Mouse (Mus musculus) kidney, embryonic 16.5 days (tissue): ENCODE measurements around the gene Myt1l. TPM values are rescaled to one million over a fixed set of nuclear protein-coding genes. Genes with fewer than 3 reads are reported as not detected.

ENCODE experiments used
- ATAC-seq: fragments of 200-750 bp; cut with Nextera tagmentation; 2 replicates; pipeline ENCODE4 v1.8.0; 2017; ENCODE audit warnings: moderate TSS enrichment; ENCODE audit not compliant: low FRiP score, low TSS enrichment
- H3K27ac ChIP-seq: fragments of 300-500 bp; sonication (generic); 2 replicates; pipeline ENCODE4 v1.5.1; 2014; ENCODE audit warnings: low read length
- H3K27me3 ChIP-seq: fragments of 300-500 bp; sonication (generic); 2 replicates; pipeline ENCODE4 v1.6.1; 2014; ENCODE audit warnings: low read length, control low read depth, mixed read lengths; ENCODE audit not compliant: insufficient read depth
- H3K36me3 ChIP-seq: fragments of 300-500 bp; sonication (generic); 2 replicates; pipeline ENCODE4 v1.6.1; 2014; ENCODE audit warnings: low read length, control low read depth, mixed read lengths; ENCODE audit not compliant: insufficient read depth
- H3K4me1 ChIP-seq: fragments of 300-500 bp; sonication (generic); 2 replicates; pipeline ENCODE4 v1.6.1; 2014; ENCODE audit warnings: low read length, control low read depth, mixed read lengths; ENCODE audit not compliant: insufficient read depth
- H3K4me2 ChIP-seq: fragments of 300-500 bp; sonication (generic); replicated peaks from 2 replicates; pipeline ENCODE4 v1.6.1; 2014; ENCODE audit warnings: low read depth, low read length
- H3K4me3 ChIP-seq: fragments of 300-500 bp; sonication (generic); 2 replicates; pipeline ENCODE4 v1.5.1; 2014; ENCODE audit warnings: mild to moderate bottlenecking, low read length
- H3K9ac ChIP-seq: fragments of 300-500 bp; sonication (generic); replicated peaks from 2 replicates; pipeline ENCODE4 v1.6.1; 2014; ENCODE audit warnings: low read length
- H3K9me3 ChIP-seq: fragments of 300-500 bp; sonication (generic); 2 replicates; pipeline ENCODE4 v1.6.1; 2016; ENCODE audit warnings: low read length, control low read depth
- WGBS: fragments of 180-500 bp; shearing (Covaris S2); extraction: QIAGEN DNeasy Blood & Tissue Kit; methylation state at CpG from one replicate; pipeline ENCODE4 v1.1.7; 2014; 5-methylcytosine and 5-hydroxymethylcytosine counted together
- polyA plus RNA-seq: library from polyadenylated mRNA; unstranded; fragments of >200 nt; fragmentation: Nextera tagmentation; extraction: Ambion mirVana; gene quantifications from 2 replicates; pipeline ENCODE4 v1.2.1, GENCODE M21; 2015

Gene Myt1l
- polyA plus RNA-seq, 1 experiment from 2014 or later = 0.41 TPM

DNA sequence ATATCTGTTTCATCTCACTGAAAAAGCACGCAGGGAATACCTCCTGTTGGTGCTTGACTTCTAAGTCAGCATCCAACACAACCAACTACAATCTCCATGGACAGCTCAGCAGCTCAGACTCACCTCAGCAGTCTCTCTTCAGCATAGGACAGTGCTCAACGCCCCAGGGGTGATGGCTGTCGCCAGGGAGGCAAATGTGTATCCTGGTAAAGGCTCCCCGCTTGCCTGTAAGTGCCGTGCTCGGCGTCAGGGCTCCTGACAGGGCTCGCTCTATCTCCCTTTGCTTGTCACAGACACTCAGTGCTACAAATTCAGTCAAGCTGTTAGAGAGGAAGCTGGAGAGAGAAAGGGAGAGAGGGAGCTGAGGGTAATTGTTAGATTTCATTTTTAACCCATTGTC lies 158.1 kb downstream of the Myt1l start:
- no peak overlapping the region for H3K27ac ChIP-seq
- H3K4me3 ChIP-seq = no peak overlapping the region
- WGBS = 72% methylated on average over 8 of the region's 8 CpGs

DNA sequence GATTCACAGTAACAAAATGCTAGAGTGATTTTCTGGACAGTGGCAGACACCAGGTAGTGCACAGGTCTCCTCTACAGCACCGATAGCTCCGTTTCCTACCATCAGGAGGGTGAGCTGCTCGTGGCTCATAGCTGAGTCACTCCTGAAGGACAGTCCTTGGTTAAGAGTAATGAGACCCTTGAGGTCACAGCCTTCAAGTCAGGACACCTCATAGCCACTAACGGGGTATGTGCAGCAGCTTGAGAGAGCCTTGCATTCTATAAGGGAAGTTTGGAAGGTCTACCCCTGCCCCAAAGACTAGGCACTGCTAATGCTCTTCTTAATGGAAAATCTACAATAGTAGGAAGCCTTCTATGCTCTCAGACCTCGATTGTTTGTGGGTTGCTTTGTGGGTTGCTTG lies 163.4 kb downstream of the Myt1l start:
- H3K9ac ChIP-seq = no peak overlapping the region

More for the DNA sequence above, 158.1 kb downstream of the Myt1l start:
- Histone ChIP-seq H3K27me3 (no peaks in the 10 kb centered on the region), H3K4me2 (no peak overlapping the region), H3K9ac (no peak overlapping the region), H3K36me3 (no peaks in the 10 kb centered on the region), H3K4me1 (no peaks in the 10 kb centered on the region), H3K9me3 (no peaks in the 10 kb centered on the region)
- no peak for ATAC-seq

DNA sequence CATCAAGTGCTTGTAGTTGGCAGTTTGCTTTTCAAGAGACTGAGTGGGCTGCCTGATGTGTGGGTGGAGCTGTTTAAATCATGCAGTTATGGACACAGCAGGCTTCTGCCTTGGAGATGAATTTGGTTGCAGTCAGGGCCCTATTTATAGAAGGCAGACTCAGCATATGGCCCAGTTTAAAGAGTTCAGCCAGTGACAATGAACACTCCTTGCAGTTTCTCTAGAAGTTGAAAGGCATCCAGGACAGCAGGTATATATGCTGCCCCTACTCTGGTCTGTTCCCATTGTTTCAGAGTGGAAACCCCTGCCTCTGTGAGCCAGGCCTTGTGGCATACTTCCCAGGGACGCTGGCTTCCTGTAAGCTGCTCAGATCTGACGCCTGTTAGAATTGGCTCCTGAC lies 167.0 kb downstream of the Myt1l start:
- ATAC-seq = no peak
- H3K27me3 ChIP-seq = no peaks in the 10 kb centered on the region
- H3K4me2 ChIP-seq = no peak overlapping the region
- H3K4me3 ChIP-seq = no peak overlapping the region
- no peaks in the 10 kb centered on the region for H3K36me3 ChIP-seq
- H3K9me3 ChIP-seq = no peaks in the 10 kb centered on the region
- no peaks in the 10 kb centered on the region for H3K4me1 ChIP-seq
- WGBS = 49% methylated on average over 2 of the region's 2 CpGs
- no peak overlapping the region for H3K27ac ChIP-seq
- H3K9ac ChIP-seq = no peak overlapping the region

More for the DNA sequence above, 163.4 kb downstream of the Myt1l start:
- Histone ChIP-seq H3K4me2 (no peak overlapping the region), H3K27ac (no peak overlapping the region), H3K36me3 (no peaks in the 10 kb centered on the region), H3K4me1 (no peaks in the 10 kb centered on the region), H3K4me3 (no peak overlapping the region), H3K9me3 (no peaks in the 10 kb centered on the region), H3K27me3 (no peaks in the 10 kb centered on the region)
- 75% methylated on average over 5 of the region's 5 CpGs for WGBS
- ATAC-seq = no peak

DNA sequence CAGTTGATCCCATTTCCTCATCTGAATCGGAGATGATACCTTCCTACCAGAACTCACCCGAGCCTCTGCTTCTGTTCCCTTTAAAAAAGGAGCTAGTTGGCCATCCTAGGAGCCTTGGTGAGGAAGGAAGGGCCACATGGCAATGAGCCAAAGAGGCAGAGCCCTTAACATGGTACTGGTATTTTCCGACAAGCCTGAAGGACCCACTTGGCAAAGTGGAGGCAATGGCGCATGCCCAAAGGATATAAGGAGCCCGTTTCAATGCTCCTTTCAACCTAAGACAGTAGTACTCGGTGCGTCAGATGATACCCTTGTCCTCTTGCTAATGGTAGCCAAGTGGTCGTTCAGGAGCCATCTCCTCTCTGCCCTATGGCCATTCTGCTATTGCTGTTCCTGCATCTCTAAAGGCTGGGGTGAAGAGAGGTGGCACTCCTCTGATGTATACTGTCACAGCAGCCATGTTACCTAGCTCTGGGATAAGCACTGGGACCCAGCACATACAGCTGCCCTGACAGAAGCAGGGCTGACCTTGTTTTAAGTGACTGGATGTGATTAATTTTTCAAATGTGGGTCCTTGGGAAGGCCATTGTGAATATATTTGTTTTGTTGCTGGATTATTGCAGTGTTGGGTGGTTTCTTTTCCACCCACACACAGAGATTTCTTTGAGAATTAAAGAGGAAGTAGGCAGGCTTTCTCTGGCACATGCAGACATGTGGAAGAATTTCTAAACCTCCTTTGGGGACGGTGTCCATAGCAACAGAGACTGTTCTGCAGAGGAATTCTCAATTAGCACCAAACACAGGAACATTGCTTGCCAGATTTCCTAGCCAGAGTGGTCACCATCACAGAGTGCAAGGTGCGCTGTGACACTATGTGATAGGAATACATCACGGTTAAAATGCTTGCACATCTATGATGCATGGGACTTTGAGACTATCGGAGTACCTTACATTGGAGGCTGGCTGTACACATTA lies 169.6 kb downstream of the Myt1l start:
- Histone ChIP-seq H3K9me3 (no peaks in the 10 kb centered on the region), H3K9ac (no peak overlapping the region), H3K4me2 (no peak overlapping the region), H3K27ac (no peak overlapping the region), H3K27me3 (no peaks in the 10 kb centered on the region), H3K4me1 (peaks cover 7% of the 10 kb centered on the region; the same call in 1 of the 2 replicates), H3K36me3 (no peaks in the 10 kb centered on the region), H3K4me3 (no peak overlapping the region)
- 75% methylated on average over 12 of the region's 12 CpGs for WGBS
- ATAC-seq = no peak

DNA sequence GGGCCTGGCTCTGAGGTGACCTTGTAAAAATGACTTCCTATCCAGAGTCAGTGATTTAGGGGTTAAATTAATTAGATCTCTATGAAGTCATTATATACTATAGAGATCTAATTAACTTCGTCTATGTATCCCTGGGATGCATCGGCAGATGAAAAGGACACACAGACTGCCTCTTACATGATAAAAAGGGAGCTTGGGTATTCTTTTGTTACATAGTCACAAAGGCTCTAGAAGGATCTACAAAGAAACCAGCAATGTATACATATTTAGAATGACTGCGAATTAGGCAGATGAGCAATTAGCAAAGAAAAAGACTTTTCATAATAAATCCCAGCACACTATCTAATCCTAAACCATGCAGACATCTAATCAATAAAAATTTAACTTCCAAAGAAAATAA lies 170.4 kb downstream of the Myt1l start:
- 77% methylated on average over 3 of the region's 3 CpGs for WGBS
- no peak overlapping the region for H3K9ac ChIP-seq
- H3K4me3 ChIP-seq = no peak overlapping the region
- no peak overlapping the region for H3K27ac ChIP-seq
- no peaks in the 10 kb centered on the region for H3K9me3 ChIP-seq
- no peaks in the 10 kb centered on the region for H3K27me3 ChIP-seq
- H3K4me1 ChIP-seq = peaks cover 7% of the 10 kb centered on the region; the same call in 1 of the 2 replicates
- ATAC-seq = no peak
- no peak overlapping the region for H3K4me2 ChIP-seq
- H3K36me3 ChIP-seq = no peaks in the 10 kb centered on the region

DNA sequence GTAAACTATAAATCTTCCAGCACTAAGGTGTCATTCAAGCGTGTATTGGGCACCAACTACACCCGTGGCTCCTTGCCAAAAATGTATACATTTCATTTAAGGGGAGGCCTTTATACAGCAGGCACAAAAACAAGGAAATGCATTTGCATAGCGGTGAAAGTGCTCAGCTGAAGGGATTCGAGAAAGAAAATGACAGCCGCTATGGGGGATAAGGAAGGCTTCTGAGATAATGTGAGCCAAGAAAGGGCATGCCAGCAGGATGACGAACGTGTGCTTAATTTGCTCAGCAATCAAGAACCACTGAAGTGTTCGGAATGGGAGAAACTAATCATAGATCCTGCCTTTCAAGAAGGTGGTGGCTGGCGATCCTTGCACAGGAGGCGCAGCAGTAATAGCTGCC lies 170.8 kb downstream of the Myt1l start:
- H3K9me3 ChIP-seq = no peaks in the 10 kb centered on the region
- WGBS = 32% methylated on average over 10 of the region's 10 CpGs
- H3K27me3 ChIP-seq = no peaks in the 10 kb centered on the region
- no peak overlapping the region for H3K27ac ChIP-seq
- no peak for ATAC-seq
- H3K4me2 ChIP-seq = no peak overlapping the region
- no peak overlapping the region for H3K9ac ChIP-seq
- H3K36me3 ChIP-seq = no peaks in the 10 kb centered on the region
- peaks cover 7% of the 10 kb centered on the region; the same call in 1 of the 2 replicates for H3K4me1 ChIP-seq
- no peak overlapping the region for H3K4me3 ChIP-seq

DNA sequence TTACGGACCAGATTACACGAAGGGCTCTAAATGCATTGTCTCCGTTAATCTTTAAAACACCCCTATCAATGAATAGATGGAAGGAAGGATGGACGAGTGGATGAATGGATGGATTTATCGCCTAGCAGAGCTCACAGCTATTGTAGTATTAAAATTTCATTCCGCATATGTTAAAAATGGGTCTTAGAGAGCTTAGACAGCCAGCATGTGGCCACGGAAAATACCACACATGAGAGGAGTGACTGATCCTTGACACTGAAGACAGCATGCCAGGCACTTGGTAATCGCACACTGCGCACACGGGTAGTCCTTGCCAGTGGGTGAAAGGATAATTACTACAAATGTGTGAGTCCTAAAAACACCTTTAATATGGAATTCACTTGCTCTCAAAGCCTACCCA lies 171.2 kb downstream of the Myt1l start:
- no peak for ATAC-seq
- no peak overlapping the region for H3K4me3 ChIP-seq
- no peak overlapping the region for H3K4me2 ChIP-seq
- no peak overlapping the region for H3K9ac ChIP-seq
- no peaks in the 10 kb centered on the region for H3K9me3 ChIP-seq
- peaks cover 7% of the 10 kb centered on the region; the same call in 1 of the 2 replicates for H3K4me1 ChIP-seq
- H3K27me3 ChIP-seq = no peaks in the 10 kb centered on the region
- H3K36me3 ChIP-seq = no peaks in the 10 kb centered on the region
- 66% methylated on average over 10 of the region's 10 CpGs for WGBS
- no peak overlapping the region for H3K27ac ChIP-seq

DNA sequence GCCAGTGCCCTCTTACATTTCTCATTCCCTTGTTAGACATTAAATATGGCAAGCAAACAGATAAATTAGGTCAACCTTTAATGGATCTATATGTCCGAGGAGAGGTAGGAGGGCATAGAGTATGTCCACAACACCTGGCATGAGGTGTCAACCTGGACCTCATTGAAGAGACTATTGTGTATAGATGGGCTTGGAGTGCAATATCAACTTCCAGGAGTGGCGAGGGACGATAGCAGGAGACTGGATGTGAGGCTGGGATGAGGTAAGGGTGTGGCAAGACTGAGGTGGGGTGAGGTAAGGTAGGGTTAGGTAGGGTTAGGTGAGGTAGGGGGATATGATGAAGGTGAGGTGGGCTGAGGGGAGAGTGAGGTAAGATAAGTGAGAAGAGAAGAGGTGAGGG lies 171.8 kb downstream of the Myt1l start:
- WGBS = 90% methylated on average over 3 of the region's 3 CpGs

DNA sequence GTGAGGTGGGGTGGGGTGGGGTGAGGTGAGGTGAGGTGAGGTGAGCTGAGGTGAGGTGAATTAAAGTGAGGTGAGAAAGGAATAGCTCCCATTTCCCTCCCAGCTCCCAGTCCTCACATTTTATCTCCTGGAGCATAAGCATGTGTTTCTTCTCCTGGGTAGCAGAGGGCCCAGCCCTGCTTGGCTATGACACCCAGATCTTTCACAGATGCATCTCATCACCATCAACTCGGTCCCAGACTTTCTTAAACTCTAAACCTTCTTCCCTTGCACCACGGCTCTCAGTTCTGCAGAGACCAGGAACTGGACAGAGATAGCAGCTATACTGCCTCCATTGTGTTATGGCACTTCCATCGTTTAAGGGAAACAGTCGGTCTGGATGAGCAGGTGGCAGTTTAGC lies 172.9 kb downstream of the Myt1l start:
- peaks cover 7% of the 10 kb centered on the region; the same call in 1 of the 2 replicates for H3K4me1 ChIP-seq
- no peaks in the 10 kb centered on the region for H3K36me3 ChIP-seq
- WGBS = 36% methylated on average over 4 of the region's 4 CpGs
- no peak overlapping the region for H3K27ac ChIP-seq
- no peak overlapping the region for H3K9ac ChIP-seq
- no peaks in the 10 kb centered on the region for H3K9me3 ChIP-seq
- H3K4me3 ChIP-seq = no peak overlapping the region
- no peak for ATAC-seq
- H3K27me3 ChIP-seq = no peaks in the 10 kb centered on the region
- no peak overlapping the region for H3K4me2 ChIP-seq

More for the DNA sequence above, 171.8 kb downstream of the Myt1l start:
- no peak overlapping the region for H3K4me2 ChIP-seq
- H3K4me3 ChIP-seq = no peak overlapping the region
- H3K36me3 ChIP-seq = no peaks in the 10 kb centered on the region
- ATAC-seq = no peak
- peaks cover 7% of the 10 kb centered on the region; the same call in 1 of the 2 replicates for H3K4me1 ChIP-seq
- no peak overlapping the region for H3K27ac ChIP-seq
- no peak overlapping the region for H3K9ac ChIP-seq
- no peaks in the 10 kb centered on the region for H3K27me3 ChIP-seq
- H3K9me3 ChIP-seq = no peaks in the 10 kb centered on the region

DNA sequence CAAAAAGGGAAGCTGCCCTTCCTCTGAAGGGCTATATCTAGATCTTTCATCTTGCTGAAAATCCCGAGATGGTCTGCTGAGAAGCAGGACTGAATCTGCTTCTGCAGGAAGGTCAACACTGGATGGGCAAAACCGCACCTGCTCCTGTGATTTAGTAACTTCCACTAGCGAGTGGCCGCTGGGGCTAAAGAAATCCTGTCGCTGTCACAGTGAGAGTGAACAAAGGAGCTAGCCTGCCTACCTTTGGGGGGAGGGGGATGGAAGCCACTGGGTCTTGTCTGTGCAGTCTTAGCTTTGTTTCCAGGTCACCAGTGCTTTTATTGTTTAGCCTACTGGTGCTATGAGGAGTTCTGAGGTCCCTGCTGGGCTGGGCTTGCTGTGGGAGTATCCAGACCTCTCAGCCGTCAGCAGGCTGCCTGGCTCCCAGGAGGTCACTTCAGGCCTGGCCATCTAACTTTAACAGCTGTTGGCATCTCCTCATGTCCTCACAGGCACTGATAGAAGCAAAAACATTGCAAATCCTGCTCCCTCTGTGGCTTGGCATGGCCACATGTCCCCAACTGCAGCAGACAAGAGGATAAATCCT lies 173.6 kb downstream of the Myt1l start:
- 21% methylated on average over 6 of the region's 6 CpGs for WGBS
- Histone ChIP-seq H3K4me3 (no peak overlapping the region), H3K9ac (no peak overlapping the region), H3K4me1 (peaks cover 7% of the 10 kb centered on the region; the same call in 1 of the 2 replicates), H3K4me2 (no peak overlapping the region), H3K27me3 (no peaks in the 10 kb centered on the region), H3K36me3 (no peaks in the 10 kb centered on the region), H3K27ac (no peak overlapping the region), H3K9me3 (no peaks in the 10 kb centered on the region)
- ATAC-seq = no peak; the same call in 1 of the 2 replicates
